Mouse (Mus musculus) gastrocnemius, postnatal 36 days (tissue): ENCODE measurements around the gene Timeless. TPM values are rescaled to one million over a fixed set of nuclear protein-coding genes. Genes with fewer than 3 reads are reported as not detected.
"Not testable (repeated sequence)": the region's sequence is repeated elsewhere in the genome, so short reads cannot be mapped to it uniquely, and the experiment has no call there.

ENCODE experiments used
- DNase-seq, 2 experiments: peaks; one replicate each; pipeline ENCODE4 v3.0.0; 2022
- intact Hi-C: fragments of 180-260 bp; cut with DNase I; formaldehyde crosslinking; loops from one replicate; pipeline ENCODE4 v1.15.1; 2025
- total RNA-seq, 2 experiments: library from RNA; stranded (reverse); gene quantifications; 2 replicates each; pipeline ENCODE4 v1.2.3; 2021

Gene Timeless
- total RNA-seq, 2 experiments from 2014 or later = 1.7 to 2.2 TPM

- DNase-seq = peak; percentile 57 to 59
- intact Hi-C loops = loop anchor here (2.0 to 5.0 kb wide), 2 partner anchors 71 to 152 kb away; no protein-coding TSS in a partner anchor
Observed at GRCm38 (mm10) chr10:128283604-128284579, 52.0 kb downstream of the Timeless start.

- DNase-seq = peak; percentile 12 to 42
- intact Hi-C loops = not testable (repeated sequence)
Observed at GRCm38 (mm10) chr10:128290594-128290993, 58.7 kb downstream of the Timeless start.

- no peak for DNase-seq
- intact Hi-C loops = no loop called here
Observed at GRCm38 (mm10) chr10:128296370-128297090, 64.7 kb downstream of the Timeless start.

GRCm38 (mm10) chr10:128297221-128297620 lies 65.4 kb downstream of the Timeless start:
- intact Hi-C loops = no loop called here
- DNase-seq = no peak

- DNase-seq = no peak
- intact Hi-C loops = no loop called here
Observed at GRCm38 (mm10) chr10:128297622-128298021, 65.8 kb downstream of the Timeless start.

GRCm38 (mm10) chr10:128298243-128298642 lies 66.4 kb downstream of the Timeless start:
- intact Hi-C loops = no loop called here
- DNase-seq = no peak

- intact Hi-C loops = no loop called here
- no peak for DNase-seq
Observed at GRCm38 (mm10) chr10:128298702-128299171, 66.9 kb downstream of the Timeless start, which contains the start of gene Il23a. Gene Il23a (minus strand): TSS chr10:128298752.

GRCm38 (mm10) chr10:128302357-128302756 lies 70.5 kb downstream of the Timeless start:
- DNase-seq = no peak
- intact Hi-C loops = no loop called here

Other genes starting within 250 kb of the Timeless start
- gene Hsd17b6, start 224.5 kb upstream of the Timeless start, total RNA-seq = not detected
- 1 to 10 TPM in 1 of 2 experiments, under 1 TPM in 1; 0.71 to 1.1 TPM for gene Prim1, start 216.9 kb upstream of the Timeless start, total RNA-seq
- 100 to 1,000 TPM; 318 to 407 TPM for gene Naca, start 196.5 kb upstream of the Timeless start, total RNA-seq
- gene Ptges3, start 173.1 kb upstream of the Timeless start, total RNA-seq = 10 to 100 TPM; 56.6 to 60.7 TPM
- gene Atp5b, start 148.8 kb upstream of the Timeless start, total RNA-seq = 1,000 to 10,000 TPM; 3,740 to 3,926 TPM
- gene Baz2a, start 140.5 kb upstream of the Timeless start, total RNA-seq = 10 to 100 TPM; 11.9 to 14.2 TPM
- gene Rbms2, start 51.8 kb upstream of the Timeless start, total RNA-seq = 10 to 100 TPM; 53.4 to 58.1 TPM
- under 1 TPM; 0.35 to 0.59 TPM for gene Gls2, start 37.6 kb upstream of the Timeless start, total RNA-seq
- gene Spryd4, start 20.3 kb upstream of the Timeless start, total RNA-seq = 10 to 100 TPM; 31.8 to 32.3 TPM
- gene Mip, start 6.2 kb upstream of the Timeless start, total RNA-seq = not detected
- not detected for gene Apon, start 22.0 kb downstream of the Timeless start, total RNA-seq
- gene Apof, start 36.6 kb downstream of the Timeless start, total RNA-seq = not detected
- 1 to 10 TPM; 3.2 to 3.9 TPM for gene Stat2, start 38.5 kb downstream of the Timeless start, total RNA-seq
- not detected for gene Il23a, start 66.7 kb downstream of the Timeless start, total RNA-seq
- gene Pan2, start 71.3 kb downstream of the Timeless start, total RNA-seq = 1 to 10 TPM; 4.4 to 5.6 TPM
- 10 to 100 TPM; 41.6 to 45.4 TPM for gene Cnpy2, start 90.4 kb downstream of the Timeless start, total RNA-seq
- gene Cs, start 105.7 kb downstream of the Timeless start, total RNA-seq = 100 to 1,000 TPM; 586 to 610 TPM
- 100 to 1,000 TPM; 433 to 434 TPM for gene Coq10a, start 136.9 kb downstream of the Timeless start, total RNA-seq
- 10 to 100 TPM; 50.5 to 55.7 TPM for gene Ankrd52, start 145.1 kb downstream of the Timeless start, total RNA-seq
- gene Slc39a5, start 169.2 kb downstream of the Timeless start, total RNA-seq = not detected
- 10 to 100 TPM; 48.1 to 50.4 TPM for gene Nabp2, start 179.4 kb downstream of the Timeless start, total RNA-seq
- gene Rnf41, start 179.6 kb downstream of the Timeless start, total RNA-seq = 10 to 100 TPM; 10.4 to 10.5 TPM
- 10 to 100 TPM; 39.2 to 46.4 TPM for gene Smarcc2, start 227.2 kb downstream of the Timeless start, total RNA-seq